Mouse (Mus musculus): ENCODE measurements around the gene Mplkip. TPM values are rescaled to one million over a fixed set of nuclear protein-coding genes. Genes with fewer than 3 reads are reported as not detected.

Mplkip gene
- polyA plus RNA-seq, 1 experiment from 2014 or later = 52.7 TPM

- no peaks in the 10 kb centered on the region for H3K4me1 ChIP-seq
- H3K27ac ChIP-seq = no peak overlapping the region
- peaks cover 12% of the 10 kb centered on the region for H3K36me3 ChIP-seq
- no peaks in the 10 kb centered on the region for H3K27me3 ChIP-seq (ENCODE audit: low read depth, poor library complexity, severe bottlenecking)
- 94% methylated on average over 6 of the region's 6 CpGs for WGBS
- H3K9me3 ChIP-seq (replicated peaks) = no peaks in the 10 kb centered on the region
- no peak for DNase-seq (ENCODE audit: low spot score)
- no peak overlapping the region for H3K4me3 ChIP-seq
Measured at GRCm38 (mm10) chr13:17705188-17705826, 10.3 kb downstream of the Mplkip start.

- Histone ChIP-seq H3K27ac (no peak overlapping the region), H3K4me1 (no peaks in the 10 kb centered on the region), H3K27me3 (ENCODE audit: low read depth, poor library complexity, severe bottlenecking) (no peaks in the 10 kb centered on the region), H3K4me3 (no peak overlapping the region), H3K9me3 (replicated peaks) (no peaks in the 10 kb centered on the region), H3K36me3 (0 out of 2 replicates have a peak, but pooled peaks cover 3% of the 10 kb centered on the region)
- DNase-seq (ENCODE audit: low spot score) = no peak
- 89% methylated on average over 5 of the region's 5 CpGs for WGBS
Measured at GRCm38 (mm10) chr13:17708784-17709311, 13.9 kb downstream of the Mplkip start.

- 87% methylated on average over 1 of the region's 1 CpGs for WGBS
- Histone ChIP-seq H3K4me3 (no peak overlapping the region), H3K36me3 (peaks cover 47% of the 10 kb centered on the region), H3K9me3 (replicated peaks) (no peaks in the 10 kb centered on the region), H3K27me3 (ENCODE audit: low read depth, poor library complexity, severe bottlenecking) (no peaks in the 10 kb centered on the region), H3K27ac (no peak overlapping the region), H3K4me1 (no peaks in the 10 kb centered on the region)
- no peak for DNase-seq (ENCODE audit: low spot score)
Measured at GRCm38 (mm10) chr13:17717357-17717756, 22.4 kb downstream of the Mplkip start.

- H3K27me3 ChIP-seq (ENCODE audit: low read depth, poor library complexity, severe bottlenecking) = no peaks in the 10 kb centered on the region
- peaks cover 23% of the 10 kb centered on the region for H3K36me3 ChIP-seq
- no peaks in the 10 kb centered on the region for H3K4me1 ChIP-seq
- no peaks in the 10 kb centered on the region for H3K9me3 ChIP-seq (replicated peaks)
- 97% methylated on average over 4 of the region's 4 CpGs for WGBS
- no peak overlapping the region for H3K4me3 ChIP-seq
- H3K27ac ChIP-seq = no peak overlapping the region
- DNase-seq (ENCODE audit: low spot score) = no peak
Measured at GRCm38 (mm10) chr13:17727922-17728321, 32.9 kb downstream of the Mplkip start.

- no peaks in the 10 kb centered on the region for H3K4me1 ChIP-seq
- H3K27ac ChIP-seq = no peak overlapping the region
- peaks cover 24% of the 10 kb centered on the region for H3K36me3 ChIP-seq
- 96% methylated on average over 3 of the region's 3 CpGs for WGBS
- no peak overlapping the region for H3K4me3 ChIP-seq
- H3K9me3 ChIP-seq (replicated peaks) = no peaks in the 10 kb centered on the region
- H3K27me3 ChIP-seq (ENCODE audit: low read depth, poor library complexity, severe bottlenecking) = no peaks in the 10 kb centered on the region
- DNase-seq (ENCODE audit: low spot score) = no peak
Measured at GRCm38 (mm10) chr13:17728798-17729197, 33.8 kb downstream of the Mplkip start.

MicroRNAs within 50 kb of the gene (microRNA counts, 519-probe panel; counts per million panel counts)
- 684 counts per million, percentile 72 among the panel's probes with 10 or more counts for microRNA mmu-miR-466i

Small RNA genes within 50 kb of the gene (microRNA-seq; reads per million reads assigned to microRNA genes)
- not detected for gene Mir466i

Other genes with a start within 250 kb of the Mplkip start
- gene Sugct, start 361 bp downstream of the Mplkip start, polyA plus RNA-seq (2016; fragmentation: Nextera tagmentation; extraction: Ambion mirVana) = 2.3 and 3.6 TPM in 2 replicates
- gene Cdk13, start 109.9 kb downstream of the Mplkip start, polyA plus RNA-seq (2016; fragmentation: Nextera tagmentation; extraction: Ambion mirVana) = 14.4 and 15.5 TPM in 2 replicates
- 105 and 108 TPM in 2 replicates for gene Rala, start 249.0 kb downstream of the Mplkip start, polyA plus RNA-seq (2016; fragmentation: Nextera tagmentation; extraction: Ambion mirVana)

Data from limb, embryonic 10.5 days (tissue).